Mouse (Mus musculus): ENCODE data around the gene Atp13a2. TPM values are rescaled to one million over a fixed set of nuclear protein-coding genes. Genes with fewer than 3 reads are reported as not detected.

Gene Atp13a2
- total RNA-seq, 2 experiments from 2014 or later = 30.2 to 31.0 TPM

GRCm38 (mm10) chr4:141031733-141032132 lies 45.1 kb downstream of the Atp13a2 start:
- peak; percentile 76 to 83 for DNase-seq (ENCODE audit: low spot score in 2 of 2)

DNA sequence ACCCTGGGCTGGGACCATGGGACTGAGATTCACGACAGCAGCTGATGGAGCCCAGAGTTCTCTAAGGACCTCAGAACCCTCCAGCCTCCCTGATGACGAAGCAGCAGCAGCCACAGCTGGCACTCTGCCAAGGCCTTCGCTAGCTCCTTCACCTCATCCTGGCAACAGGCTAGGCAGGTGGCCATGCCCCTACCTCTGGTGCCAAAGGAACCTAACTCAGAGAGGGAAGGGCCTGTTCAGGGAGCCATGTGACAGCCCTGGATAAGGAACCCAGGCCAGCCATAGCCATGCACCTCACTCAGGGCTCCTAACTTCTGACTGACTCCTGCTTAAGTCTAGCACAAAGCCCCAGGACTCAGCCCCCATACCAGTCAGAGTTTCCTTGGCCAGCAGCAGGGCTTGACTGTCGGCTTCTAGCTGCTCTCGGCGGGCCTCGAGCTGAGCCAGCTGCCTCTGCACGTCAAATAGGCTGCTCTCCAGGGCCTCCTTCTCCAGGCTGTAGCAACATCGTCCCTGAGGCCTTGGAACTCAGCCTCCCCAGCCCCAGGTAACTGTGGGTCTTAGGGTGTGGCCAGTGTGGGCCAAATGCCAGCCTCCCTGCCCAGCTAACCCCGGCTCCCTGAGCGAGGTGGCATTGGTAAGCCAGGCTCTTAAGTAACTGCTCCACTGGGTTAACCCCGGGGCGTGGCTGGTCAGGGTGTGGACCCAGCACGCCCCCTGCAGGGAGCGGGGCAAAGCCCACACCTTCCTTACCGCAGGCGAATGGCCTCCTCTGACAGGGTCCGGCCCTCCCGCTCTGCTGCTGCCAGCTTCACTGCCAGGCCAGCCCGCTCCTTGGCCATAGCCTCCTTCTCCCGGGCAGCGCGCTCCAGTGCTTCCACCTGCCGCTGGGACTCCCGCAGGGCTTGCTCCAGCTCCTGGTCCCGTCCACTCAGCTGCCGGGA lies 47.2 kb downstream of the Atp13a2 start:
- DNase-seq (ENCODE audit: low spot score in 2 of 2) = peak in 1 of 2 experiments; percentile 38

DNA sequence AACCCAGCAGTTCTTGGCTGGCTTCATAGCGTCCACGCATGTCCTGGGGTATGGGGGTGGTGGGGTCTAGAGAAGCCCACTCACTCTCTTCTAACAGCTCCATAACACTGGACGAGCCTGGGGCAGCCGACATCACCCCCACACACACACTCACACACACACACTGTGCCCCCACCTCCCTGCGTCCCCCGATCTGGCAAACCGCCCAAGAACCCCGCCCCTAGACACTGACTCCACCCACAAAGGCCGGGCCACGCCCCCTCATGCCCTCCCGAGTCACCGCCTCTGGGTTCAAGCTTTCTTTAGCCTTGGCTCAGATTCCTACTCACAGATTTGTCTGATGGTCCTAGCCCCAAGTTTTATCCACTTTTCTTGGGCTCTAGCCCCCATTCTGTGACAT lies 54.4 kb downstream of the Atp13a2 start:
- DNase-seq (ENCODE audit: low spot score in 2 of 2) = no peak

DNA sequence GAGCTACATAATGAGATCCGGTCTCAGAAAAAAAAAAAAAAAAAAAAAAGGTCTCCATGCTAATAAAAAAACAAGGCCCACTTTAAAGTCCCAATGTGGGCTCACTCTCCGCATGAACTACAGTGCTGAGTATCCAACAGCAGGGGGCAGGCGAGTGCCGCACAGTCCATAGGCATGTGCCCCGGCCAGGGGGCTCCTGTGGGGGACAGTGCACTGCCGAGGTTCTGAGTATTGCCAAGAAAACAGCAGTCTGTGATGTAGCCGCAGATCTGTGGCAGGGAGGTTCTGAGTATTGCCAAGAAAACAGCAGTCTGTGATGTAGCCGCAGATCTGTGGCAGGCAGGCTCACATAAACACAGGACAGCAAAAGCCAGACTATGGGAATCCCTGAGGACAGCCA lies 58.1 kb downstream of the Atp13a2 start:
- peak in 1 of 2 experiments; percentile 58 for DNase-seq (ENCODE audit: low spot score in 2 of 2)

DNA sequence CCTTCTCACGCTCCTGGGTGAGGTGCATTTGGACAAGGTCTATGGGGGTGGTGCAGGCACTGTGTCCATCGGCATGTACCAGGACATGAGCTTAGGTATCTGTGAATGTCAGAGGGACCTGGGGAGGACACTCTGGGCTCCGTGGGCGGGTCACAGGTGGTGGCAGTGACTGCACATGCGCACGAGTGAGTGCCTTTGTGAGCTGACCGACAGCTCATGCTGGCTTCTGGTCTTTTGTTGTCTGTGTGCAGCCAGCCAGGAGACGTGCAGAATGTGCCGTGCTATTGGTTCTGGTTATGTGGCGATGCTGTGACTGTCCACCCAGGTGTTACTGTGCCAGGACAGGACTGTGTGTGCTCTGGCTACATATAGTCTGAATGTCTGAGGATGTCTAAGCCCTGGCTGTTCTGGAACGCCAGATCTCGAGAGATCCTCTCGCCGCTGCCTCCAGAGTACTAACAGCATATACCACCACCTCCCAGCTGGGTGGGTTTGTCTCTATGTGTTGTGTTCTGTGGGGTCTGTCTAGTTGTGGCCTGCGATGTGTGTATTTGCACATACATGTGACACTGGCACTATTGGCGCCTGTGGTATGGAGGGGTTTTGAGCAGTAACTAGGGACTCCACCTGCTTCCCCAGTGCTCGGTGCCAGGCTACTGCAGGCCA lies 62.3 kb downstream of the Atp13a2 start:
- no peak for DNase-seq (ENCODE audit: low spot score in 2 of 2)

DNA sequence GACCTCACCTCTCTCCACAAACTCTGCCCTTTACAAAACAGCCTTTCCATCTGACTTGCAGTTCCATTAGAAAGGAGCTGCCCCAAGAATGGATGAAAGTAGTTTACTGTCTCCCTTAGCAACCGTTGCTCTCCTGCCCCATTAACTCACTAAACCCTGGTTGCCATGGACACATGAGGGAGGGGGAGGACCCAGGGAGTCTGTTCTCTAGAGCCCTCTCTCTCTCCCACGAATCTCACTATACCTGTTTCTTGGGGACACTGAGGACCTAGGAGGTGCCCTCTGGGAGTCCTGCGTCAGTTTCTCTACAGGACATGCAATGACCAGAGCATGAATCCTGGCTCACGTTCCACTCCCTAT lies 62.8 kb downstream of the Atp13a2 start:
- DNase-seq (ENCODE audit: low spot score in 2 of 2) = no peak

DNA sequence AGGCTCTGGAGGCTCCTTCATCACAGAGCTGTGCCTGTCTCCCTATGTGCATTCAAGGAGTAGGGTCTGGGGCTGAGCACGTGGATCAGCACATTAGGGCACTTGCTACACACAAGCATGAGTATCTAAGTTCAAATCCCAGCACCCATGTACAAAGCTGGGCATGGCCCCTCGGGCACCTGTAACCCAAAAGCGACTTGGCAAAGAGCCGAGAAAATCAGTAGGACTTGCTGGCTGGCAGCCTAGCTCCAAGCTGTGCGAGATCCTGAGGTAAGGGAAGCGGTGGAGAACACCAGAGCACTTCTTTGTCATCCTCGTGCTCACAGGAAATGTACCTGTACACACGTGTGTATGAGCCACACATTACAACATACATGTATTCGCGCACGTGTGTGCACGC lies 65.8 kb downstream of the Atp13a2 start:
- no peak for DNase-seq (ENCODE audit: low spot score in 2 of 2)

DNA sequence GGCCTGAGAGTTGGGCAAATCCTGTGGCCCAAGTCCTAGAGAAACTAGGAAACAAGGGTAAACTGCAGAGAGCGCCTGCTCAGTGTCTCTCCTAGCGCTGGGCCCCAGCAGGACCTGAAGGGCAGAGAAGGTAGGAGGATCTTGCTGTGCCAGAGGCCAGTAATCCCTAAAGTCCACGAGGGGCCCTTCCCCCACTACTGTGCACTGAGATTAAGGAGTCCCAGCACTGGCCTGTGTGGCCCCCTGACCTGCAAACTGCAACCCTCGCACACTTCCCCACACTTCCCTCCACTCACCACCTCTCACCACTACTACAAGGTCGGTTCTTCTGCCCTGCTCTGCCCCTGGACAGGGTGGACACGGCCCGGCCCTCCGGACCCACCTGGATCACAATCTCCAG lies 66.5 kb downstream of the Atp13a2 start:
- DNase-seq (ENCODE audit: low spot score in 2 of 2) = no peak

- DNase-seq (ENCODE audit: low spot score in 2 of 2) = no peak
Observed at GRCm38 (mm10) chr4:141053568-141054161, 67.0 kb downstream of the Atp13a2 start.

Other genes starting within 250 kb of the Atp13a2 start
- gene Padi6, start 244.2 kb upstream of the Atp13a2 start, total RNA-seq (2021) = not detected
- under 1 TPM; 0.17 to 0.99 TPM for gene Padi4, start 212.6 kb upstream of the Atp13a2 start, total RNA-seq (2021)
- gene Padi3, start 176.2 kb upstream of the Atp13a2 start, total RNA-seq (2021) = not detected
- not detected for gene Padi1, start 141.1 kb upstream of the Atp13a2 start, total RNA-seq (2021)
- 1 to 10 TPM; 1.4 to 4.9 TPM for gene Padi2, start 80.5 kb upstream of the Atp13a2 start, total RNA-seq (2021)
- 100 to 1,000 TPM; 457 to 601 TPM for gene Sdhb, start 25.7 kb upstream of the Atp13a2 start, total RNA-seq (2021)
- gene Mfap2, start 23.5 kb downstream of the Atp13a2 start, total RNA-seq (2021) = 1 to 10 TPM; 6.4 to 6.6 TPM
- gene Crocc, start 73.7 kb downstream of the Atp13a2 start, total RNA-seq (2021) = 1 to 10 TPM; 6.4 to 6.9 TPM
- 10 to 100 TPM; 59.3 to 61.1 TPM for gene Necap2, start 91.5 kb downstream of the Atp13a2 start, total RNA-seq (2021)
- not detected for gene Spata21, start 101.5 kb downstream of the Atp13a2 start, total RNA-seq (2021)
- 100 to 1,000 TPM; 109 to 127 TPM for gene Szrd1, start 152.9 kb downstream of the Atp13a2 start, total RNA-seq (2021)
- gene Fbxo42, start 161.0 kb downstream of the Atp13a2 start, total RNA-seq (2021) = 10 to 100 TPM; 21.1 to 23.1 TPM
- 1 to 10 TPM in 1 of 2 experiments, under 1 TPM in 1; 0.93 to 1.4 TPM for gene Rsg1, start 227.1 kb downstream of the Atp13a2 start, total RNA-seq (2021)

All from adrenal gland, adult 18-20 months (tissue).